Mouse (Mus musculus): ENCODE measurements around the gene Omg.

Gene Omg

GRCm38 (mm10) chr11:79515331-79515730, 11.4 kb upstream of the Omg start:
- DNase-seq: no peak

DNA sequence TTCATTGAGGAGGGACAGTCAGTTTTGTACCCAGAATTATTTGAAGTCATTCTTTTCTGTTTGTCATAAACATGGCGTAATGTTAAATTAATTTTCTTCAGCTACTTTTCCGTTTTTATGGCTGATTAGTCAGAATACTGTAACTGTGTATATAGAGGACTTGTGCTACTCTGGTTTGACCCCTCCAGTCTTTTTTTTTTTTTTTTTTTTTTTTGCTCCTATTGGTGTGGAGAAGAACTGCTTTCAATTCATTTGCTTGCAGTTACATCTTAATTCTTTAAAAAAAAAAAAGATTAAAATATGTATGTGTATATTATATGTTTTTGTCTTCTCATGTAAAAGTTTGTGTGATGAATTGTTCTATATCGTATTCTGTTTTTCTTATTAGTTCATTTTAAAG, 8.1 kb upstream of the Omg start:
- no peak for DNase-seq

- DNase-seq: no peak
Measured at GRCm38 (mm10) chr11:79504506-79504905, 622 bp upstream of the Omg start.

GRCm38 (mm10) chr11:79502917-79503316, 967 bp downstream of the Omg start:
- DNase-seq: no peak

DNA sequence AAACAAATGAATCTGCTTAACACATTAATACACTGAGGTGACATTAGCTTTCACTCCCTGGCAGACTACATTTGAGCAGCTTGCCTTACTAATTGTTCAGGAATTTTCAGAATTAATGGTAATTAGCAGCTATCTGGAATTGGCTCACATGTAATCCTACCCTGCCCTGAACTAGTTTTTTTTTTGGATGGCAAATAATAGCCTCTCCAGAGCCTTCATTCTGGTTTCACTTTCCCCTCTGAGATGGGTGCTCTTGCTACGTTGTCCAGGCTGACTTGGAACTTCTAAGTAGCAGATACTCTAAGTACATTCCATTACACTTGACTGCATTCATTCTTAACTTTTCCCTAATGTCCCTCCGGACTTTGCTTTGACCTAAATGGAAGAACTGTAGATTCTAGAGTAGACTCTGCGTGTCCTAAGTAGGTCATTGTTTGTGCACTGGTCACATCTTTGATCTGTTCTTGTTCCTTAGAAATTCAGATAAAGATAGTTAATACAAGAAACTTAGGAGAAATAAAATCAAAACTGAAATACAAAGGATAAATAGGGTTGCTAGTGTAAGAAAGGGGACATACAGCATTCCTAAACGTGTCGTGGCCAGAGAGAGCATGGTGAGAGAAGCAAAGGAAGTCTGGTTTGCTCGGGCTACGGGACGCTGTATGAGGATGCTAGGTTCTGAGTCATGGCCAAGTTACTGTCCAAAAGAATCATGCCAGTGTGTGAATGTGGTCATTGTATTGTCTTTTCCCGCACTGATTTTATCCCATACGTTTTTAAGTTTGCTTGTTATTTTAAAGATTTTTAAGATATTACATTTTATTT, 8.7 kb downstream of the Omg start:
- DNase-seq: peak; percentile 4

- no peak for DNase-seq
Measured at GRCm38 (mm10) chr11:79484721-79485120, 19.2 kb downstream of the Omg start.

DNA sequence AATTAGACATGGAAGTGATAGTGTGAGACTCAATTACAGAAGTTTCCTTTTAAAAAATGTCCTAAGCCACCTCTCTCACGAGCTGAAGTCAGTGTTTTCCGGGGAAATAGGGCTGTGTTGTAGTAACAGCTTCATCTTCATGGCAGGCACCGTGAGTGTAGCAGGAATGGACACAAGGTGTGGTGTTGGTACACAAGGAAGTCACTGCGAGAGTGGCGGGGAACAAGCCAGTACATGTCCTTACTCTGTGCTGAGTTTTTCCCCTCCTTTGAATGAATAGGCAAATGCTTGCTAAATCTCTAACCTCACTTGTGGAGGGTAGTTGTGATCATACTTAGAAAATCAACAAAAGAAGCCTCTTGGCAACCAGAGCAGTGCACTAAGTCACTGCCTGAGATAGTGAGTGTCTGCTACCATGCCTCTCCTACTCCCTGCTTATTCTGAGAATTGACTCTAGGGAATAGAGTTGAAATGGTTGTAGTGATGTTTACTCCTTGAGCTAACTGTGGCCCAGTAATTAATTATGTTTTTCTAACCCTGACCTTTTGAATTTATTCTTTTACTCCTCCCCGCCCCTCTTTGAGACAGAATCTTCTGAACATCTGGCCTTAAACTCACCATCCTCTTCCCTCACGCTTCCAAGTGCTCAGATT, 19.9 kb downstream of the Omg start:
- DNase-seq: no peak

GRCm38 (mm10) chr11:79483392-79483791, 20.5 kb downstream of the Omg start:
- no peak for DNase-seq

DNA sequence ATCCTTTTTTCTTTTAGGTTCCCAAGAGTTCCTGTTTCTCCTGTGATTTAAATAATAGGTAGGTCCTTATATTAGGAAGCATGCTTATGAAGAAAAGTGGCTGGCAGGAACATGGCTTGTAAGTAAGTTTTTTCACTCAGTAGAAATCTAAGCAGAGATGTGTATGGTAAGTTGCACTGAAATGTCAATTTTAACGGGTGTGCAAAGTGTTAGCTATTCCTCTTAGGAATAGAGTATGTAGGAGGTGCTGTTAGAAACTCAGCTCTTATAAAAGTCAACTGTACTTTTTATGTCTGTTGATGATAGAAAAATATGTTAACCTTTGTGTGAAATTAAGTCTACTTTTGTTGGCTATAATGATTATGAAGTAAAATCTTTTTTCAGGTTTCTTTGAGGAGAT, 35.8 kb downstream of the Omg start:
- DNase-seq: no peak

- DNase-seq: no peak
Measured at GRCm38 (mm10) chr11:79460756-79461450, 43.0 kb downstream of the Omg start.

DNA sequence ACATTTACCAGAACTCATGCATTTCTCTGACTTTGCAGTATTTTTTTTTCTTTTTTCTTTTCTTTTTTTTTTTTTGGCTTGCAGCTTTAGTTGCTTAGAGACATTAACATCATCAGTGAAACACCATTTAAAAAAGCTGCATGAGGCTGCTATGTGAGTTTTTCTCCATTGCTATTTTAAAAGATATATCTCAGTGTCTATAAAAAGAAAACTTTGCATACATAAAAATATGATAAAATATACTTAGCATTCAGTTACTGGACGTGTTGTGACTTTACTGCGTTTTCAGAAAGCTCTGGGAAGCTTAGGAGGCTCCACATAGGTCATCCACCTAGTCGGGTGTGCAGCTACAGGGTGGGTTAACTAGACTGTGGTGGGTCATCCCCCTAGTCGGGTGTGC, 44.0 kb downstream of the Omg start:
- DNase-seq: no peak

DNA sequence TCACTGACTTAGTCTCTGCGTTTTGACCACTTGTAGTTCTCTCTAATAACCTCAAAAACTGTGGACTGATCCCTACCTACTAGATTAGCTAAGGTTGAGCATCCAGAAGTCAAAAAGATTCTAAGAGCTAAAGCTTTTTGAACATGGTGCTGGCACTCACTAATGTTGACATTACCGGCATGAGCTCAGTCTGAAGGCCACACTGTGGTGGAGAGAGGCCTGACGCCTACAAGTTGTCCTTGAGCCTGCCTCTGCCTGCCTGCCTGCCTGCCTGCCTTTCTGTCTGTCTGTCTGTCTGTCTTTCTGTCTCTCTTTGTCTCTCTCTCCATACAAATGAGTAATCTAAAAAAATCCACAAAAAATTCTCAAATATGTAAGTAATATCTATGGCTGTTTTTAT, 46.0 kb downstream of the Omg start:
- no peak for DNase-seq

DNA sequence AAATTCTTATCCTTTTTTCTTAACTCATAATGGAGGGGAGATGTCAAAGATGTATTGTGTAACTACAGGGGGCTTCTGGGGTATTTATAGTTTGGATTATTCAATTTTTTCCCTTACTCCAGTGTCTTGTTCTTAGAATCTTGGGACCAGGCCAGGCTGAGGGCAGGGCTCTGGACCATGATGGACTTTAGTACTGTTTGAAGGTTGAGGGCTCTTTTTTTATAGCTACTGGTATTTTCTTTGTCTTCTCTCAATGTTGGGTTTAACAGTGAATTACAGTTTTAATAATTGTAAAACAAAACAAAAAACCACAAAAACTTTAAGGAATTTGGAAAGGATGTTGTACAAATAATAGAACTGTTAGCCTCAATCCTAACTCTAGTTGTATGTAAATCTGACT, 50.9 kb downstream of the Omg start:
- peak; percentile 57 for DNase-seq
